Mouse (Mus musculus) cerebellum, adult 8-10 months (tissue): ENCODE data around the gene Tjp1.

Source experiments
- DNase-seq: peaks from one replicate; pipeline ENCODE4 v3.0.0; 2022

Gene Tjp1

GRCm38 (mm10) chr7:65527071-65528007, at the start of gene Tjp1:
Gene Tjp1, minus strand, starts transcription at chr7:65527781.
- peak; percentile 55 for DNase-seq

DNA sequence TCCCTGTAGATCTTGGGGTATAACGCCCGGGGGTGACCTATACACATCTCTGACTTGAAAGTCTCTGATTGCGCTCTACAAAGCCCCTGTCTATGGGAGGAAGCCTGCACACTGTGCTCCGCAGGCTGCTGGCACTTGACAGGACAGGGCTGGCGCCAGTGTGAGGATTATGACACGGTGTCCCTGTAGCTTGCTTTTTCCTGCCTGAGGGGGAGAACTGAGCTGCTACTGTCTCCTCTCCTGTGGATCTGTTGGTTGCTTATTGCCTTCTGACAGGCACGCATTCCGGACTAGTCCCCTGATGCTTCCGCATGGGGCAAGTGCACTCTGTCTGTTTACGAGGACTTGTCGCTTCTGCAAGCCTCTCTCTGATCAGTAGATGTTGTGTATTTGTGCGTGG, 49.5 kb upstream of the Tjp1 start:
- peak; percentile 11 for DNase-seq

DNA sequence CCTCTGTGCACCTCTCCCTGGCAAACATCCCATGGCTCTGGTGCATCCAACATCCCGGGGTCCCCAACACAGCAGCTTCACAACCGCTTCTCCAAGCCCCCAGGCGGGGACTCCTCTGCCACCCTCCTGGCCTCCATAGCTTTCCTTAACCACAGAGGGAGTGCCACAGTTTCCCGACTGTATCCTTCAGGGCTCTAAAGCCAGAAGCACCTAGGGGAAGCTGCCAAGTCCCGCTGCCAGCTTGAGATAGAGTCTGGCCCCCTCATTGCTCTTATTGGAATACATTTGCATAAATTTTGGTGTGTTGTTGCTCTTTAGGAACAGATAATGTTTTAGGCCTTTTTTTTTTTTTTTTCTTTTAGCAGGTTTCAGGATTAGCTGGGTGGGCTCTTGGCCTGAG, 45.1 kb upstream of the Tjp1 start:
- no peak for DNase-seq

DNA sequence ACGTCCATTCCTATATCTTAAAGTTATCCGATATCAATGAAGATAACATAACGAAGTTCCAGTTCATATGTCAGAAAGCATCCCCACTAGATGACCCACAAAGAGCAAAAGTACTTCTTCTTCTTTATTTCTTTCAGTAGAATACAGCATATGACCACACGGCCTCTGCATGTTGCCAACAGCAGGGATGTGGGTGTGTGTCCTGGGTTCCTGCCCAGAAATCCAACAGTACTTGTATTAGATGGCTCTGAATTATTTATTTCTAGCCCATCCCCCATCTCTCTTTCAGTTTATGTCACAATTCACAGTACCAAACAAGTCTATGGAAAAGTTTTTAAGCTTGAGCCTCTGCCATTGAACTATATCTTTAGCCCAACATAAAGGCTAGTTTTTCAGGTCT, 43.1 kb upstream of the Tjp1 start:
- DNase-seq: no peak

GRCm38 (mm10) chr7:65555996-65556395, 28.4 kb upstream of the Tjp1 start:
- no peak for DNase-seq

- no peak for DNase-seq
Observed at GRCm38 (mm10) chr7:65545741-65546140, 18.2 kb upstream of the Tjp1 start.

DNA sequence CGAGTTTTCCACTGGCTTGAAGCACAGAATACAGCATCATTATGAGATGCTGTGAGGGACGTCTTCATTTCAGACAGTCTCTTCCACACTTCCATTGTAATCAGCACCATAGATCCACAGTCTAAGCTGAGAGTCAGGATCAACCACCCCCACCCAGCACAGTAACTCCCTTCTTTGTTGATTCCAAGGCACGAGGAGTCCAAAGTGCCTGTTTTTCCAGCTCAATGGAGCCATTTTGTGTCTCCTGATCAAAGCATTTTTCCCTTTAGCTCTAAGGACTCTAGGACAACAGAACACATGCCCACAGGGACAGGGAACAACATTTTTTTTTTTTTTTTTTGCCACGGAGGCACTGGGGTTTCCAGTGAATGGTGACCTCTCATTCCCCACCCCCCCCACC, 5.1 kb upstream of the Tjp1 start:
- DNase-seq: no peak

DNA sequence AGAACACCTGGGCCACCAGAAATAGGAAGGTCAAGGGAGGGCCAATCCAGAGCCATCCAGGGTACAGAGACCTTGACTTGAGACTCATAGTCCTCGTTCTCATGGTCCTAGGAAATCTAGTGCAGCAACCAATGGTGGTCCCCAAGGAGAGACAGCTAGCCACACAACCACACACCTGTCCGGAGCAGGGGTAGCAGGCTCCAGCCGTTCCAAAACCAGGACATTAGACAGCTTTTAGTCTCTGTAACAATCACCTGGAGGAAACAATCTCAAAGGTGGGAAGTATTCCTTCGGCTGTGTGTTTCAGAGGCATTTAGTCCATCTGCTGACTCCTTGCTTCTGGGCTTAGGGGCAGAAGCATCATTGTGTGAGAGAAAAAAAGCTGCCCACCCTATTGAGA, 4.5 kb downstream of the Tjp1 start:
- no peak for DNase-seq

- DNase-seq: no peak
Observed at GRCm38 (mm10) chr7:65522490-65522889, 5.1 kb downstream of the Tjp1 start.

GRCm38 (mm10) chr7:65520622-65521021, 7.0 kb downstream of the Tjp1 start:
- no peak for DNase-seq

DNA sequence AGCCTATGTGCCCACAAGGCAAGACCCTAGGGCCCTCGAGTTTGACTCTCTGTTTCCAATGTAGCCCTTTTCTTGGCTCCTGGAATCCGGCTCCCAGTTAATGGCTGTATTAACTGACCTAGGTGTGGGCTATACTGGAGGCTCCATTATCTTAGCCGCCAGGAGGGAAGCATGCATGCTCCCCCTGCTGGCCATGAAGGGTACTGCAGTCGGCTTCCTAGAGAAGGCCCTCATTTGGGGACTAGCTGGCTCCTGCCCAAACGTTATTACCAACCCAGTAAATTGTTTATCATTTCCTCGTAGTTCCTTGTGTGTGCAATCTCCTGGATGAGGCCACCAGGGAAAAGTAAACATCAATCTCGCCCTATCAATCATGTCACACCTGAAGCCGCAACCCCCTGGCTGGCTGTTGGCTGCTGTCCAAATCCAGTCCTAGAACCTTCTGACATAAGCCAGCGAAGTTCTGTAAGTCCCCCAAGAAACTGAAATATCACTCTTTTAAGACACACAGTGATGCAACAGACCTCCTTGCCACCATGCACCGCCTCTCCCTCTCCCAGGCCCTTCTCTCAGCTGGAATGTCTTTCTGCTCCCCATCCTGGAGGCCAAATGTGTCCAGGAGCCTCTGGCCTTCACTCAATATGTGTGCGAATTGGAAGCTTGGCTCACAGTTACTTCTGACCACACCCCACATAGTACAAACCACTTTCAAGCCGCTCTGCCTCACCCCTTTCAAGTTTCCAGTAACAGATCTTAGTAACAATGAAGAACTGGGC, 7.6 kb downstream of the Tjp1 start:
- DNase-seq: peak; percentile 64

DNA sequence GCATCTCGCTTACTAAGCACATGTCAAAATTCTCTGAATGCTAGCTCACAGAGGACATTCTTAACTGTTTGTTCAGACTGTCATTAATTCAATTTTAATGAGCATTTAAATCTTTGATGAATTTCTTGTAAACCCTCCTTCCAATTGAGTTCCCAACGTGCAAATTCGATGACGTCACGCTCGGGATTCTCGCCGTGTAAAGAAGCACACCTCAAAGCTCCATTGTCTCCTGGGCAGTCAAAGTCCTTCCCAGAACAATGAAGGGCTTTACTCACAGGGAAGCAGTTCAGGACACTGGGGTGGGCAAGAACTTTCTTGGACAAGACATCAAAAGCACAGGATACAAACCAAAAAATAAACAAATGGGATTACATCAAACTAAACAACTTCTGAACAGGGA, 10.7 kb downstream of the Tjp1 start:
- DNase-seq: no peak

- peak; percentile 17 for DNase-seq
Observed at GRCm38 (mm10) chr7:65513451-65514179, 14.0 kb downstream of the Tjp1 start.

DNA sequence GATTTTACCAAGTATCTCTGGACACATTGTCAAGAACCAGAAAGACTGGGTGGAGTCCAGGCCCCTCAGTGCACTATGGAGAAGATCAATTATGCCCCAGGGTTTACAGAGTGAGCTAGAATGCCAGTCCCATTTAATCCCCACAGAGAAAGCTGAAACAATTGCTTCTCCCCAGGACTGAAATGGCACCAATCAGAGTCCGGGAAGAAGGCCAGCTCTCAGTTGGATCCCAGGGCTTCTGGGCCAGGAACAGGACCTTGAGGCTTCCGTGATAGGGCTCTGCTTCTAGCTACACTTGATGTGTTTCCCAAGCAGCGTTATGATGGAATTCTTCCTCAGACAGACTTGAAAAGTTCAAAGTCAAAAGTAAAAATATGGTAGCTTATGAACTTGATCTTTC, 18.2 kb downstream of the Tjp1 start:
- DNase-seq: peak; percentile 77

DNA sequence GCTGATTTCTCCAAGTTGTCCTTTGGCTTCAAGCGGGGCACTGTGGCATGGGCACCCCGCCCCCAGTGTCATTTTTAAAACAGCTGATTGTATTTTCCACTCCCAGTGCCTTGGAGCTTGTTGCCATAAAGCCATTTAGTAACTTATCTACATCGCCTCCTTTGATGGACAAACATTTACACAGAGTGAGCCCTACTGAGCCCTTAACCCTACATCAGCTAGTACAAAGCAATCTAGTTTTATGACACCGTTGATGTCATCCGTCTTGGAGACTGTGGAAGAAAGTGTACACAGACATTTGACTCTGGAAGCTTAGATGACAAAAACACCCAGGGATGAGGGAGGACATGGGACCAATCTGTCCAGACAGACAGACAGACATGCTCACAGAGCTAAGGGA, 20.2 kb downstream of the Tjp1 start:
- DNase-seq: no peak

DNA sequence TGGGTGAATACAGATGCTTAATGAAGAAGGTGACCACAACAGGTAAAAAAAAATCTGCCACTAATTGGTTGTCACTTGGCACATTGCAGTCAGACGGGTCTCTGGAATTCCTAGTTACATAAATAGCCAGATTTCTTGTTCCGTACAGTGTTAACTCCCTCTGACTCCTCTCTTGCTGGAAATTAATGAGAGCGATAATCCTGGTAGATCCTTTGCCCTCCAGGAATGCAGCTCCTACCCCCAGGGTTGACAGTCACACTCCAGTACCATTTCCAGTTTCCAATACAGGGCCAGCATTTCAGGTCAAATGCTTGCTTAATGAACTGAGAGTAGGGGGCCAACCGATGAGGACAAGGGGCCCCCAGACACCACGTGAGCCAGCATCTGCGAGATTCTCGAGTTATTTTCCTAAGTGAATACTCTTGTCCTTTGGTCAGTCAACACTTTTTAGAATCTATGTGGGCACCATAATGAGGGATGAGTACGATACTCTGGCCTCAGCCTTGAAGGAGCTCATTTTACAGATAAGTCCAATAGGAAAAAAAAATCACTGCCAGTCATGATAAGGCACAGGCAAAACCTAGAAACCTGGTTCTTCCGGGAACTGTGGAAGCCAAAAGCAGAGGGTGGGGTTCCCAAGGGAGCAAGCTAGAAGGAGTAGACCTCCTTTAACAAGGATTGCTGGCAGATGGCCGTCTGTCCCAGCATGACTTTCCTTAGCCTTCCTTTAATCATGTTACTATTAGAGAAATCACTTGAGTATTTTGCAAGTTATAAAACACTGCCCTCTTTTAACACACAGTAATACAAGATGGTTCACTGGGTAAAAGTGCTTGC, 24.9 kb downstream of the Tjp1 start:
- no peak for DNase-seq

DNA sequence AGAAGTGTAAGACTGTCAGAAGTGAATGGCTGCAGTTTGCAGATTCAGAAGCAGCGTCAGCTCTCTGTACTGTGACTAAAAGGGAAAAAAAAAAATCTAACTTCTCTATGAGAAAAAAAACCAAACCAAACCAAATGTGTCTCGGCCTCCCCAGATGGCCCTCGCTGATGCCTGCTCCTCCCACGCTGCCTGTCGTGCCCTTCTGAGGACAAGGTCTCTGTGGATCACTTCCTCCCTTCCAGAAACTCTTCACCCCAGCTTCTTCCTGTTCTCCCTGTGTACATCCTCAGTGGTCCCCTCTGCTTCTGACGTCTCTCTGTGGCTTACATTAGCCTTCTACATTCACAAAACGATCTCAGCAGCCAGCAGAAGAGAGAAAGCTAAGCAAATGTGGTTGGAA, 26.8 kb downstream of the Tjp1 start:
- no peak for DNase-seq

DNA sequence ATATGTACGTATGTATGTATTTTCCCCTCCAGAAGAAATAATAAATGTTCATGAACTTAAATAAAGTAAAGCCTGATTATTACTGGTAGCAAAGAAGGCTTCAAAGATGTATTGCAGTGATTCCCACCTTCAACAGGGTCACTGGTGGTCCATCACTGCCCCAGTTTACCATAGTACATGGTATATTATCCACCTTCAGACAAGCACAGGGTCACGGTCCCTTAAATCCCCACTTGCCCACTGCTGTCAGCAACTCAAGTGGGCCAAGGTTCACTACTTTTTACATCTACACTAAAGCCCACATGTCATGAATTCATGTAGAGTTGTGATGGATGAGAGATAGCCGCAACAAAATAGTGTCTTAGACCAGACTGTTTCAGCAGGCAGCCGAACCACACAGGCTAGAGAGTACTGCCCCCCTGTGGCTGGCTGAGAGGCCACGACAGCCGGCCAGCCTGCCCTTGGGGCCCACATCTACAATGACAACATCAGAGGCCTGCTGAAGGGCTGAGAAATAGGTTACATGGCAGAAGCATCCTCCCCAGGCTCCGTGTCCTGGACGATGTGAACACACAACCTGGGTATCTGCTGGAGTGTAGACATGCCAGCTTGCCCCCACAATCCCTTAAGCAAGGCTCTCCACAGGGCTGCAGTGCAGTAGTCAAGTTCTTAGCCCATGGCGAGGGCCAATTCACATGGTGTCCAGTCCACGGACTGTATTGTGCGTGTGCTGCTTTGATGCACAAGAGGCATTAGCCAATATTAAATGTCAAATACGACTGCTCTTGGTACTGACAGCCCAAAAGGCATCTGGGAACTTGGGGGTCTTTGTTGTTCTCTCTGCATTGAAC, 29.6 kb downstream of the Tjp1 start:
- DNase-seq: peak; percentile 39

DNA sequence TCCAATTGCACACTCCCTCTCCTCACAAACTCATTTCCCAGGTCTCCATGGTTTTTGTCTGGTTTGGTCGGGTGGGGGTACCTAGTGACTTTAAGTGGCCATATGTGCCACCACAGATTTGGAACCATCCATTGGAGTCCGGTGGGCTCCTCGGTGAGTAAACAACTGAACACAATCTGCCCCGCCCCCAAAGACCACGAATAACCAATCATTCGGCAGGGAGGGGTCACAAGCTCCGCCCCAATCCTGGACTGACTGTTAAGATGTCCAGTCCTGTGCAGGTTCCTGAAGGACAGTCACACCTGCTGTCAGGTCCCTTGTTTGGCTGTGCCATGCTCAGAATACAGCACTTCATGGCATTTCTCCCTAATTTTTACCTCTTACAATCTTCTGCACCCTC, 37.1 kb downstream of the Tjp1 start:
- no peak for DNase-seq

- no peak for DNase-seq
Observed at GRCm38 (mm10) chr7:65489742-65490141, 37.8 kb downstream of the Tjp1 start.

GRCm38 (mm10) chr7:65489195-65489594, 38.4 kb downstream of the Tjp1 start:
- no peak for DNase-seq
